Mouse (Mus musculus) liver, embryonic 14.5 days (tissue): ENCODE data around the gene Ehd3.

ENCODE experiments used
- CTCF ChIP-seq: IDR thresholded peaks from 2 replicates; pipeline ENCODE4 v1.5.1; 2016; ENCODE audit warnings: antibody characterized with exemption, low read depth, control low read depth
- EP300 ChIP-seq: IDR thresholded peaks from 2 replicates; pipeline ENCODE4 v1.6.1; 2016; ENCODE audit warnings: antibody characterized with exemption, low read depth

DNA sequence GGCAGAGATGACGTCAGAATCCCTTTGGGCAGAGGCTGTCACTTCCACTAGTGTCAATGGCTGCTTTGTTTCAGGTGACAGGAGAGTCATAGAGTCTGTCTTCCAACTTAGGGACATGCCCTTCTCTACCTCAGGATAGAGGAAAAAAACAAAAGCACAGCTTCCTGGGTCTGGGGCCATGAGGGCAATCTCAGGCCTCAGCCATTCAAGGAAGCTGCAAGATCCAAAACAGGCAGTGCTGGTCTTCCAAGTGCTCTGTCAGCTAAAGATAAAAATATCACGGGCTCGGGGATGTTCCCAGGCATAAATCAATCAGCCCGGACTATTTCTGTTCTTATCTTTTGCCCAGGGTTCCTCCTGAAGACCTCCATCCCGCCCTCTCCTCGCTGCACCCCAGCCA lies 77.4 kb downstream of the Ehd3 start:
- TF ChIP-seq CTCF (no peak), EP300 (no peak)
